Mouse (Mus musculus) cerebellum, postnatal 14 days (tissue): ENCODE results near the gene Coro1c.
A peak's percentile ranks its signal among the peaks of the same experiment; 100 is the strongest.

Source experiments
- DNase-seq, 2 experiments: peaks; one replicate each; pipeline ENCODE4 v3.0.0; 2021; ENCODE audit warnings: mixed read lengths in 2 of 2

The Coro1c gene

DNA sequence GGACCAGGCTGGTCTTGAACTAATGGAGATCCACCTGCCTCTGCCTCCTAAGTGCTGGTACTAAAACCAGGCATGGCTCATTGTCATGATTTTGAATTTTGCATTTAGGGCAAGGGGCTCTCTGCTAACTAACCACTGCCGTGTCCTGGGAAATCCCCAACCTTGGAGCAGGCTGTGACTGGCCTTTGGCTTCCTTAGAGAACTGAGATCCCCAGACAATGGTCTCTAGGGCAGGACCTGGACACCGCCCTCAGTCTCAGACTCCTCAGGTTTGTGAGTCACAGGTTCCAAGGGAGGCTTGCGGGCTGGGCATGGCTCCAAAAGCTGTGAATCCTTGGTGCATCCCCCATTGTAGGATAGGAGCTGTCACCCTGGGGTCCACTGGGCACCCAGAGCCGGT is 81.9 kb downstream of the Coro1c start:
- DNase-seq, result no peak

DNA sequence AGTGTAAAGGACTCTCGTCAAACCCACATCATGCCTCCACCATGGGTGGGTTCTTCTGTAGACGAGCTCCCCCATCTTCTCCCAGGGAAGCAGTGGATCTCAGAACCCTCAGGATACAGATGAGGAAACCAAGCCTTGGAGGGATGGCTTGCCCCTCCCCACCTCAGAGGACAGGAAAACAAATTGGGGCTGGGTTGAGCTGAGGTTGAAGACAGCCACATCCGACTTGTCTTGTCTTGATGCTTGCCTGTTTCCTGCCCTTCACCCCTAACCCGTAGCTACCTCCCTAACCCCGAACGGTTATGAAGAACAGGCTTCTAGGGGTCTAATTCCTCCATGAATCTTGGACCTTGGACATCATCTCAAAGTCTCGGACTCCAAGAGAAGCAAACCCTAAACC is 83.0 kb downstream of the Coro1c start:
- no peak for DNase-seq

DNA sequence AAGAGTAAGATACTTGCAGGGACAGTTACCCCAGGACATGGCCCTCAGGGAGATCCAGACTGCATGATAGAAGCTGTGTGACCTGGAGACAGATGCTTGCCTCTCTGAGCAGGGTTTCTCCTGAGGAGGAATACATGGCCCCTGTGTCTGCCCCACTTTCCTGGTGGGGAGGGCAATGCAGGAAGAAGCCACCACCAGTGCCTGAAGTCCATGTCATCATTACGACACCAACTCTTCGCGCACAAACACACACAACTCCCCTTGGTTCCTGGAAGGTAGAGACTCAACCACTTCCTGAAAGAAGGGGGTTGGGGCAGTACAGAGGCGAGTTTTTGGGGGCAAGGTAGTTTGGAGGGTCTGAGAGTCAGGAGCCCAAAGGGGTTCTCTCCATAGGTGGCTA is 84.3 kb downstream of the Coro1c start:
- DNase-seq, result no peak

GRCm38 (mm10) chr5:113818572-113818971 is 90.0 kb downstream of the Coro1c start:
- no peak for DNase-seq

DNA sequence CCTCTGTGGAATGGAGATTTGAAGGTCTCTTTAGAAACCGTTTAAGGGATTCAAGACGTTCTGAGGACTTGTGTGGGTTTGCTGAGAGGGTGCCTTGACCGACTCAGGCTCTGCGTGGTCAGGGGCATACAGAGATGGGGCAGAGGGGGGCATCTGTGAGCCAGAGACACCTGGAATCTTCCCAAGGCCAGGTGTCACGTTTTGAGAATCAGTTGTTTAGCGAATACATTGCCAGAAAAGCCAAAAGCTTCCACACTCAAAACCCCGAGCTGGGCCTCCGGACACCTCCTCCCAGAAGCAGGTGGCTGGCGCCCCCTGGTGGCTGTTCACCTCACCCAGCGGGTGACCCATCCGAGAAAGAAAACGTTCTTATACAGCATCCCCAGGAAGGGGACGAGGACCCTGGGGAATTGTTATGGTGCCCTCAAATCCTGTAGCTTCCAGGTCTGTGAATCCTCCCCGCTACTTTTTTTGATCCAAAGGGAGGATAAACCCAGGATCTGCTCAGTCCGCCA is 92.9 kb downstream of the Coro1c start:
- peak; percentile 83 to 90 for DNase-seq

GRCm38 (mm10) chr5:113815041-113815389 is 93.5 kb downstream of the Coro1c start:
- DNase-seq, result no peak

- no peak for DNase-seq
Observed at GRCm38 (mm10) chr5:113814111-113815040, 94.2 kb downstream of the Coro1c start.

DNA sequence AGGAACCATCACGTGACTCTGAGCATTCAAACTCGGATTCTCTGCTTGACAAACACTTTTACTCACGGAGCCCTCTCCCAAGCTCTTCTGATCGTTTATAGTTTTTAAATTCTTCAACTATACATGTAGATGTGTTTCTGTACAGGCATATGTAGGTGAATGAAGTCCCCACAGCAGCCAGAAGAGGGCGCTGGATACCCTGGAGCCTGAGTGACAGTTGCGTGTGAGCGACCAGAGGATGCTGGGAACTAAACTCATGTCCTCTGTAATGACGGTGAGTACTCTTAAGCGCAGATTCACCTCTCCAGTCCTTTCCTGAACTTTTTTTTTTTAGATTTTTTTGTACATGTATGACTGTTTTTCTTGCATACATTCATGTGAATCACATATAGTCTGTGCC is 95.0 kb downstream of the Coro1c start:
- no peak for DNase-seq

- DNase-seq, result no peak
Observed at GRCm38 (mm10) chr5:113812638-113813037, 95.9 kb downstream of the Coro1c start.

DNA sequence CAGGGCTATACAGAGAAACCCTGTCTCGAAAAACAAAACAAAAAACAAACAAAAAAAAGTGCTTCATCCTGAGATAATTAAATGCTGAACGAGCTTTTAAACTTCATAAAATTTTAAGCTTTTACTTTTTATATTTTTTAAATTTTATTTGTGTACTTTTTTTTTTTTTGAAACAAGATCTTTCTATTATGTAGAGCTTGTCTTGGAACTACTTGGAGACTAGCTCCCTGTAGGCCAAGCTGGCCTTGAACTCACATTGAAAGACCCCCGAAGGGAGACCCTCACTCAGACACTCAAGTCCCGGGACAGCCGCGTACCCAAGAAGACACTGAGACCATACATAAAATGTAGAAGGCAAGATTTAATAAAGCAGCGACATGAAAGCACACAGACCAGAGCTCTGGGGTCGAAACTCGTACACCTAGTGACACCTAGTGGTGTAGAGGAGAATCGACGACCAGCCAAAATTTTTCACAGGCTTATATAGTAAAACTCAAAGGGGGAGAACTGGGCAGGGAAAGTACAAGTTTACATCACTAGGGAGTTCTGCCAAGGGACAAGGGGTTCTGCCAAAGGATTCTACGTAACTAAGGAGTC is 96.6 kb downstream of the Coro1c start:
- DNase-seq, result peak in 1 of 2 experiments; percentile 32

- DNase-seq, result no peak
Observed at GRCm38 (mm10) chr5:113810111-113810510, 98.4 kb downstream of the Coro1c start.

- DNase-seq, result no peak
Observed at GRCm38 (mm10) chr5:113808177-113808576, 100.4 kb downstream of the Coro1c start.

GRCm38 (mm10) chr5:113807712-113808111 is 100.8 kb downstream of the Coro1c start:
- DNase-seq, result no peak

DNA sequence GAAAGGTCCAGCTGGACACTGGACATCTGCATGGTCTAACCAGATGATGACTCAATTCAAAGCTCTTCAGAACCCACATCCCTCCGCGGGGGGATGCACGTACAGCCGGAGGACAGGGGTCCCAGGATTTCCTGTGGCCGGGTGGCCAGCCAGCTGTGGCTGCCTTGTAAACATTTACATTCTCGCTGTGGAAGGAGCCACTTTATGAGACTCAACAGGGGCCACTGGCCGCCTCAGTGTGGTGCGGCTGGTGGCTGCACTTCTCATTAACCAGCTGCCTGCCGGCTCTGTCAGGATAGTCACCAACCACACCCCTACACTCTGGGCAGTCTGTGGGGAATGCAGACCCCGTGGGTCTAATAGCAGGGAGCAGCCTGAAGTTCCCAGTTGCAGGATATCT is 102.1 kb downstream of the Coro1c start:
- no peak for DNase-seq

DNA sequence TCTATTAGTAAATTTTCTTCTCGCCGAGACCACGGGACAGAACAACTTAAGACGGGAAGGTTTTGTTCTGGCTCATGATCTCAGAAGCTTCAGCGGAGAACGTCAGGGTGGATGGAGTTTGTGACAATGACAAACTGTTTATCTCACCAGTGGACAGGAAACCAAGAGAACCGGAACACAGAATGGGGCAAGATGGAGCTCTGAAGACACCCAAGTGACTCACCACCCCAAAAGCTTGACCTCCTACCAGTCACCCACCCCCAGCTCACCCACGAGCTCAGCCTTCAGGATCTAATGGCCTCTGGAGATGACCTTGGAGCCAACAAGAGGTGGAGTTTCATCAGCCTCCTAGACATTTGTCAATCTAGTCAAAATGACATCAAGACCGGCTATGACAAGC is 103.3 kb downstream of the Coro1c start:
- no peak for DNase-seq

DNA sequence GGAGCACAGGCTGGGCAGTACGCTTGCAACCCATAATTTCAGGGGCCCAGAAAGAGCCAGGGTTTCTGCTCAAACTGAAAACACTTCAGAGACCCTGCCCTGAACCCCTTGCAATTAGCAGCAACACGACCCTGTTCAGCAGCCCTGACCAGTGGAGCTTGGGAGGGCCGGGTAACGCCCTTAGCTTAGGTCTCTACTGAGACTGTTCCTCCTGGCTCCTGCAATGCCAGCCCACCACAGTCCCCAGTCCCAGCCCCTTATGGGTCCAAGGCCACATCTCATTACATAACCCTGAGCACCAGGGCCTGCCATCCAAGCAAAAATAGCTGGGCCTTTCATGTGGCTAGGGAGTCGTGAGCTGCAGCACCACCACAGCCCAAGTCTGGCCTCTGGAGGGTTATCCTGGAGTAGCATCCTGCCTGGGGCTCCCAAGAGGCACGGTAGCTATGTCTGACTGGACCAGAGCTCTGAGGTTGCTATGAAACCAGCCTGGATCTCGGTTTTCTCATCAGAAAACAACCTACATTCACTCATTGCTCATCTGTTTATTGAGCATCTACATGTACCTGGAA is 104.1 kb downstream of the Coro1c start:
- DNase-seq, result no peak

DNA sequence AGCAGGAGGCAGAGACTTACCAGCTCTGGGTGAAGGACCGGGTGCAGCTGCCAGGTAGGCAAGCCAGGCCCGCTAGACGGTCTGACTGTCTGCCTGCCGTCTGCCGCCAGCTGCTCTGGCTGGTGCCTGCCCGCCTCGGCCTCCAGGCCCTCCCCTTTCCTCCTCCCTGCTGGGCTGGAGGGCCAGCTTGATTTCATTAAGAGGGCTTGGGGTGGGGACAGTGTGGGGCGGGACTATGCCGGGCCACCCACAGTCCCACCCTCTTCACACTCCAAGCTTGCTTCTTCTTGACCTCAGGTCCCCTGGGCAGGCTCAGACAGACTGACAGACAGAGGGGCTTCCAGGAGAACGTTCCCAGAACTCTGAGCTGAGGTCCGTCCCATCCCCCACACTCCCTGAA is 108.3 kb downstream of the Coro1c start, which contains the start of gene Tmem119:
Tmem119 (minus strand) TSS at position 237 of the 400 bp plus-strand sequence.
- DNase-seq, result peak; percentile 38 to 40

GRCm38 (mm10) chr5:113799691-113800090 is 108.9 kb downstream of the Coro1c start:
- no peak for DNase-seq

DNA sequence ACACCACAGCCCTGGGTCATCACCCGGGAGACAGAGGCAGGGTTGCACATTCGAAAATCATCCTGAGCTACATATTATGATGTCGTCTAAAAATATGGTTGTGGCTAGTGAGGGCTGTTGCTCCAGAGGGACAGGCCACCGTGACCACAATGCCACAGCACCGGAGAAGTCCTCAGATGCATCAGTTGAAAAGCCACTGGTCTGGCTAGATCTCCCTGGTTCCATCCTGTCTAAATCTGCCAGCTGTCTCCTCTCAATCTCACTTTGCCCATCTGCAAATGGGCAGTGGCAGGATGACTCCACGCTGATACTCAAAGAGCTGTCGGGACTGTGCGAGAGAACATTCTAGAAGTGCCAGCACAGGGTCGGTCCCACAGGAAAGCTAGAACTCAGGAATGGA is 110.0 kb downstream of the Coro1c start:
- DNase-seq, result no peak

DNA sequence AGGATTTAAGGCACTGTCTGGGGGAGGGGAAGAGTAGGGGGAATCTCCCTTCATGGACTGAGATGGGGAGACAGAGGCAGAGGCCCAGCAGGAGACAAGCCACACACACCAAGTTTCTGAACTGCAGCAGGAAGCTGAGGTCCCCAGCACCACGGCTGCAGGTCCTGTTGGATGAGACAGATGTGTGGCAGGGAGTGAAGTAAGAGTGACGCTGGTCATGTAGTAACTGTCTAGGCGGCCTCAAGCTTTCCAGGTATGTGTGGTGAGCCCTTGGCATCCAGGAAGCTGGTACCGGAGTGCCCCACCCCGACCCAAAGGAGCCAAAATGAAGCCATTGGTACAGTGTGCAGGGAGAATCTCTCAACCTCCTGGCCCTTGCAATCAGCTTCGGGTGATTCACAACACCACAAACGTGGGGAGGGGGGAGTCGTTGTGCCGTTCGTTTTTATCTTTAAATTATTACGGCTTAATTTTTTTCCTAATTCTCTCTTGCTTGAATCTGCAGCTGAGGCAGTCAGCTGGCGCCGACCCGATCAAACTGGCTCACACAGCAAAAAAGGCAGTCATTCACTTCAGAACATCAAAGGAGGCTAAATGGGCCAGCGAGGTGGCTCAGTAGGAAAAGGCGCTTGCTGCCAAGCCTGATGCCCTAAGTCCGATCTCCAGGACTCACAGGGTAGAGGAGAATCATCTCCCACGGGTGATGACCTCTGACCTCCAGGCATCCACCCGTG is 111.2 kb downstream of the Coro1c start:
- DNase-seq, result no peak

- no peak for DNase-seq
Observed at GRCm38 (mm10) chr5:113796401-113797148, 112.0 kb downstream of the Coro1c start.
